Mouse (Mus musculus) ovary, adult 2 months (tissue): Measurements from ENCODE around the gene Sp6. TPM values are rescaled to one million over a fixed set of nuclear protein-coding genes. Genes with fewer than 3 reads are reported as not detected.

Source experiments
- polyA plus RNA-seq: library from polyadenylated mRNA; depleted of rRNA; stranded (reverse); fragments of >200 nt; gene quantifications from 2 replicates; pipeline ENCODE4 v1.2.3, GENCODE M21; 2012; rRNA removed

The Sp6 gene
- 0.41 and 0.48 TPM in 2 replicates for polyA plus RNA-seq

GRCm38 (mm10) chr11:97013121-97013670, at the start of gene Sp6:
Sp6 (plus strand) TSS chr11:97013394.

GRCm38 (mm10) chr11:96982859-96983258, 30.3 kb upstream of the Sp6 start, which contains the start of gene Sp2:
Sp2 (minus strand) TSS chr11:96982959.

GRCm38 (mm10) chr11:97029686-97030417, 16.7 kb downstream of the Sp6 start, which contains the start of gene Scrn2:
Scrn2 (plus strand) TSS chr11:97029938.

GRCm38 (mm10) chr11:97041022-97041899, 28.1 kb downstream of the Sp6 start, which contains the start of the genes Lrrc46 and Mrpl10:
Lrrc46 (minus strand) TSS chr11:97041407.
Mrpl10 (plus strand) TSS chr11:97041560.

DNA sequence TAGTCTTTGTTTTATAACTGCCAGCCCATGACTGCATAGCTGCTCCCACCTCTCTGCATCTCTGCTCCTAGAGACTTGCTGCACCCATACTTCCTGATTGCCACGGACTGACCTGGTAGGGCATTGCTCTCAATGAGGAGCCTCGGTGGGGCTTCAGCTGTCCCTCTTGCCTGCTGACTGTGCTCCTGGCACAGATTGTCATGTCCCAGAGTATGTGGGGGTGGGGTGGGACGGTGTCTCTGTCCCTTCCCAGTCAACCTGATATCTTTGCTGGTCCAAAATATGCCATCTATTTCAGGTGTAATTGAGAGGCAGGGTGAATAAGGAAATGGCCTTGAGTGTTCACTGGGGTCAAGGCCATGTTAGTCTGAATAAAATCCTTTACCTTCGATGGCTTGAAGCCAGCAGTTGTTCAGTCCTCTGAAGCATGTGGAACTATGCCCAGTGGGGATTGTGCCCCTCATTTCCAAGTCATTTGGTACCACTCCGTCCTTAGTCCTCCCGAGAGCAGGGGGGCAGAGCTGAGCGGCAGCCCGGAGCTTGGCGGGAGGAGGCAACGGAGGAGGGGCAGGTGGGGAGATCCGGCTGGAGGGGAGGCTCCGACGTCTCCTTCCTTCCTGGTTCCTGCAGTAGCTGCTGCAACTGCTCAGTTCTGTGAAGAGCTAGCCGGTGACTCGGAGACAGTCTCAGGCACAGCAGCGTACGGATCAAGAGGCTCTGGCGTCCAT, 37.2 kb downstream of the Sp6 start, which contains the start of gene Osbpl7:
TSS of gene Osbpl7 (plus strand) at position 413 of the 728 bp plus-strand sequence.

Other genes with a start within 250 kb of the Sp6 start
- 18.7 and 19.7 TPM in 2 replicates for gene Snx11, start 235.8 kb upstream of the Sp6 start, polyA plus RNA-seq
- gene Cbx1, start 224.3 kb upstream of the Sp6 start, polyA plus RNA-seq: 33.3 and 47.5 TPM in 2 replicates
- gene Nfe2l1, start 183.4 kb upstream of the Sp6 start, polyA plus RNA-seq: 227 and 361 TPM in 2 replicates
- gene Copz2, start 163.5 kb upstream of the Sp6 start, polyA plus RNA-seq: 41.8 and 93.3 TPM in 2 replicates
- gene Cdk5rap3, start 96.9 kb upstream of the Sp6 start, polyA plus RNA-seq: 60.2 and 65.7 TPM in 2 replicates
- 10.8 and 20.4 TPM in 2 replicates for gene Prr15l, start 85.3 kb upstream of the Sp6 start, polyA plus RNA-seq
- gene Pnpo, start 69.4 kb upstream of the Sp6 start, polyA plus RNA-seq: 55.7 and 83.0 TPM in 2 replicates
- 13.0 and 18.2 TPM in 2 replicates for gene Sp2, start 30.4 kb upstream of the Sp6 start, polyA plus RNA-seq
- gene Scrn2, start 16.5 kb downstream of the Sp6 start, polyA plus RNA-seq: 47.9 and 54.8 TPM in 2 replicates
- gene Lrrc46, start 28.0 kb downstream of the Sp6 start, polyA plus RNA-seq: 4.8 and 4.9 TPM in 2 replicates
- gene Mrpl10, start 28.2 kb downstream of the Sp6 start, polyA plus RNA-seq: 92.3 and 113 TPM in 2 replicates
- 15.7 and 17.9 TPM in 2 replicates for gene Osbpl7, start 37.2 kb downstream of the Sp6 start, polyA plus RNA-seq
- gene Tbx21, start 101.9 kb downstream of the Sp6 start, polyA plus RNA-seq: 0.43 and 0.75 TPM in 2 replicates
- 30.1 and 40.3 TPM in 2 replicates for gene Tbkbp1, start 138.1 kb downstream of the Sp6 start, polyA plus RNA-seq
- 32.3 and 39.8 TPM in 2 replicates for gene Kpnb1, start 174.5 kb downstream of the Sp6 start, polyA plus RNA-seq